Mouse (Mus musculus): Measurements from ENCODE around the gene Gstp3. TPM values are rescaled to one million over a fixed set of nuclear protein-coding genes. Genes with fewer than 3 reads are reported as not detected.
"Not testable (repeated sequence)": the region's sequence is repeated elsewhere in the genome, so short reads cannot be mapped to it uniquely, and the experiment has no call there.

Gstp3 gene
- polyA plus RNA-seq, 1 experiment from 2014 or later, result 0.49 TPM

DNA sequence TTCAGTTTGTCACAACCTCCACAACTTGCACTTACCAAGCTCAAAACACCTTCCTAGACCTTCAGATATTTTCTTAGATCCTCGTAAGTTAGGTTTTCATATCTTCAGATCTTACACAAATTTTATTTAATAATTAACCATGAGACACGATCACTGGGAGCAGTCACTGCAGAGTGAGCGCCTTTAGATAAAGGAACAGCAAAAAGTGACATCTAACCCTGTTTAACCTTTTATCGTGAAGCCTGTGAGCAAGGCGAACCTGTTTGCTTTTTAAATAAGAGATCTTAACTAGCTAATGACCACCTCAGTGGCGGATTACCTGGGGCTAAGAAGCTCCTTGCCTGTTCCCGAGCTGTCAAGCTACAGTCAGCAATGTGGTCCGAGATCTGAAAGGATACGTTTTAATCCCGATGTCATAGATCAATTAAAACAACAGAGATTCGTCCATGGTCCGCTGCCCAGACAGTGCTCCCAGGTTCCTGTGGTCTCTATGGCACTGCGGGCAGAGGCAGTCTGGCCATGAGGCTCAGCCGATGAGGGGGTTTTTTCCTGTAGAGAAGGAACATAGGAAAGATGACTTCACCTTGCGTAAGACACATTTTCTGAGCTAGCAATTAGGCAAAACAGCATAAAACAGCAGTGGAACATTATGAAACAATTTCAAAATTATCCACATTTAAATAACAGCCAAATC, 9.5 kb upstream of the Gstp3 start:
- Histone ChIP-seq H3K9me3 (ENCODE audit: low read length) (no peaks in the 10 kb centered on the region), H3K27me3 (ENCODE audit: insufficient read depth, low read length) (no peaks in the 10 kb centered on the region), H3K4me1 (ENCODE audit: insufficient read depth, low read length) (peaks cover 4% of the 10 kb centered on the region; the same call in 1 of the 2 replicates), H3K27ac (ENCODE audit: low read length) (no peak overlapping the region), H3K36me3 (ENCODE audit: insufficient read depth, low read length) (no peaks in the 10 kb centered on the region), H3K4me2 (replicated peaks; ENCODE audit: low read depth, low read length) (no peak overlapping the region), H3K4me3 (ENCODE audit: low read length) (no peak overlapping the region), H3K9ac (replicated peaks; ENCODE audit: low read length) (no peak overlapping the region)
- no peak for ATAC-seq (ENCODE audit: low FRiP score, low TSS enrichment)
- 59% methylated on average over 15 of the region's 15 CpGs for WGBS

DNA sequence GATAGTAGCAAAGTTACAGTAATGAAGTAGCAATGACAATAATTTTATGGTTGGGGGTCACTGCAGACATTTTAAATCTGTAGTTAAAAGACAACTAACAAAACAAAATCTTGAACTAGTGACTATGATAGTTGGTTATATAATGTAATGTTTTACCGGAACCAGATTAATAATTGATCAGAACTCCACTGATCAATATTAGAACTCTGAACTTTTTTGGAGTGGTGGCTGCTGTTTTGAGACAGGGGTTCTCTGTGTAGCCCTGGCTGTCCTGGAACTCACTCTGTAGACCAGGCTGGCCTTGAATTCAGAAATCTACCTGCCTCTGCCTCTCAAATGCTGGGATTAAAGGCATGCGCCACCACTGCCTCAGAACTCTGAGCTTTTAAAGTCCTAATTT, 8.9 kb upstream of the Gstp3 start:
- 87% methylated on average over 2 of the region's 2 CpGs for WGBS
- not testable (repeated sequence) for H3K4me3 ChIP-seq (ENCODE audit: low read length); H3K27ac ChIP-seq (ENCODE audit: low read length); ATAC-seq (ENCODE audit: low FRiP score, low TSS enrichment); H3K4me2 ChIP-seq (replicated peaks; ENCODE audit: low read depth, low read length); H3K36me3 ChIP-seq (ENCODE audit: insufficient read depth, low read length); H3K4me1 ChIP-seq (ENCODE audit: insufficient read depth, low read length); H3K27me3 ChIP-seq (ENCODE audit: insufficient read depth, low read length); H3K9me3 ChIP-seq (ENCODE audit: low read length); H3K9ac ChIP-seq (replicated peaks; ENCODE audit: low read length)

- Histone ChIP-seq H3K9ac (replicated peaks; ENCODE audit: low read length) (no peak overlapping the region), H3K4me1 (ENCODE audit: insufficient read depth, low read length) (0 out of 2 replicates have a peak, but pooled peaks cover 4% of the 10 kb centered on the region), H3K9me3 (ENCODE audit: low read length) (no peaks in the 10 kb centered on the region), H3K4me3 (ENCODE audit: low read length) (no peak overlapping the region), H3K36me3 (ENCODE audit: insufficient read depth, low read length) (no peaks in the 10 kb centered on the region), H3K27me3 (ENCODE audit: insufficient read depth, low read length) (no peaks in the 10 kb centered on the region), H3K27ac (ENCODE audit: low read length) (no peak overlapping the region), H3K4me2 (replicated peaks; ENCODE audit: low read depth, low read length) (no peak overlapping the region)
- ATAC-seq (ENCODE audit: low FRiP score, low TSS enrichment), result no peak
These were observed 7.5 kb upstream of the Gstp3 start for GRCm38 (mm10) chr19:4066877-4067276.

- 77% methylated on average over 6 of the region's 6 CpGs for WGBS
These were observed 6.9 kb upstream of the Gstp3 start for GRCm38 (mm10) chr19:4066280-4066679.

DNA sequence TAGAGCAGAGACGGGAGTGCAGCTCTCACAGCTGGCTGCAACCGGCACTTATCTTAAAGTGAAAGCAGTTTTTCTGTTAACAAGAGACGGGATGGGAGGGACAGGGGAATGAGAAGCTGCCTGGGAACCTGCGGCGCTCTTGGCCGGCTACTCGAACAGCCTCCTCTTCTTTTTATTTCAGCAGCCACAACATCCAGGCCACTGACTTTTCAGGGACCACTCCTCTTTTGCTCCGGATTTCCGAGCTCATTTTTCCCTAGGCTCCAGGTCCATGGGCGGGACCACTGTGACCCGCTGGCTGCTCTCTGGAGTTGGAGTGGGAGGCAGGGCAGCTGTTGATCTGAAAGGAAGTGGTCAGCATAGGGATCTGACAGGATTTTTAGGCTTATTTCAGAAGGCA, 5.1 kb upstream of the Gstp3 start:
- WGBS, result 17% methylated on average over 1 of the region's 11 CpGs
- ATAC-seq (ENCODE audit: low FRiP score, low TSS enrichment); H3K4me1 ChIP-seq (ENCODE audit: insufficient read depth, low read length); H3K36me3 ChIP-seq (ENCODE audit: insufficient read depth, low read length); H3K4me2 ChIP-seq (replicated peaks; ENCODE audit: low read depth, low read length); H3K27ac ChIP-seq (ENCODE audit: low read length); H3K27me3 ChIP-seq (ENCODE audit: insufficient read depth, low read length); H3K9me3 ChIP-seq (ENCODE audit: low read length); H3K4me3 ChIP-seq (ENCODE audit: low read length); H3K9ac ChIP-seq (replicated peaks; ENCODE audit: low read length): not testable (repeated sequence)

More at GRCm38 (mm10) chr19:4066280-4066679, 6.9 kb upstream of the Gstp3 start:
- no peak overlapping the region for H3K27ac ChIP-seq (ENCODE audit: low read length)
- H3K9me3 ChIP-seq (ENCODE audit: low read length), result no peaks in the 10 kb centered on the region
- H3K4me3 ChIP-seq (ENCODE audit: low read length), result no peak overlapping the region
- no peak overlapping the region for H3K9ac ChIP-seq (replicated peaks; ENCODE audit: low read length)
- ATAC-seq (ENCODE audit: low FRiP score, low TSS enrichment), result no peak
- no peak overlapping the region for H3K4me2 ChIP-seq (replicated peaks; ENCODE audit: low read depth, low read length)
- no peaks in the 10 kb centered on the region for H3K36me3 ChIP-seq (ENCODE audit: insufficient read depth, low read length)
- 0 out of 2 replicates have a peak, but pooled peaks cover 4% of the 10 kb centered on the region for H3K4me1 ChIP-seq (ENCODE audit: insufficient read depth, low read length)
- H3K27me3 ChIP-seq (ENCODE audit: insufficient read depth, low read length), result no peaks in the 10 kb centered on the region

DNA sequence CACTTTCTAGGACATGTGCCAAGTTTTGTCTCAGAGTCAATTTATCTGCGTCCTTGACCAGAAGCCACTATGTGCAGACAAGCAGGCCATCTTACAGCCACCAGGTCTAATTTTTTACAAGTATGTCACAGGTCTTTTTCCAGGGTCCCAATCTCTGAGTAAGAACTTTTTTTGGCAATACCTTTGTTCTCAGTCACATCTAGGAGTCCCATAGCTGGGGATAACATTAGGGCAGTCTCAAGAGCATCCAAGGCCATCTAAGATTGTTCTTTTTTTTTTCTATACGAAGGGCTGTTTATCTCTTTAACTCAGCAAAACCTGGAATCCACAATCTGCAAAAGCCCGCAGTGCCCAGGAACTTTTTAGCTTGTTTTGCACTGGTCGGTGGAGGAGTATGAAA, 4.0 kb upstream of the Gstp3 start:
- not testable (repeated sequence) for H3K4me3 ChIP-seq (ENCODE audit: low read length); H3K4me1 ChIP-seq (ENCODE audit: insufficient read depth, low read length); H3K4me2 ChIP-seq (replicated peaks; ENCODE audit: low read depth, low read length); H3K36me3 ChIP-seq (ENCODE audit: insufficient read depth, low read length); H3K27ac ChIP-seq (ENCODE audit: low read length); H3K27me3 ChIP-seq (ENCODE audit: insufficient read depth, low read length); H3K9ac ChIP-seq (replicated peaks; ENCODE audit: low read length); ATAC-seq (ENCODE audit: low FRiP score, low TSS enrichment); H3K9me3 ChIP-seq (ENCODE audit: low read length)
- 80% methylated on average over 2 of the region's 4 CpGs for WGBS

- Histone ChIP-seq H3K9ac (replicated peaks; ENCODE audit: low read length) (no peak overlapping the region), H3K4me3 (ENCODE audit: low read length) (no peak overlapping the region), H3K4me1 (ENCODE audit: insufficient read depth, low read length) (no peaks in the 10 kb centered on the region), H3K4me2 (replicated peaks; ENCODE audit: low read depth, low read length) (no peak overlapping the region), H3K27ac (ENCODE audit: low read length) (no peak overlapping the region), H3K36me3 (ENCODE audit: insufficient read depth, low read length) (no peaks in the 10 kb centered on the region), H3K9me3 (ENCODE audit: low read length) (no peaks in the 10 kb centered on the region), H3K27me3 (ENCODE audit: insufficient read depth, low read length) (no peaks in the 10 kb centered on the region)
- no peak for ATAC-seq (ENCODE audit: low FRiP score, low TSS enrichment)
- 94% methylated on average over 6 of the region's 6 CpGs for WGBS
These were observed 1.6 kb upstream of the Gstp3 start for GRCm38 (mm10) chr19:4060899-4061465.

DNA sequence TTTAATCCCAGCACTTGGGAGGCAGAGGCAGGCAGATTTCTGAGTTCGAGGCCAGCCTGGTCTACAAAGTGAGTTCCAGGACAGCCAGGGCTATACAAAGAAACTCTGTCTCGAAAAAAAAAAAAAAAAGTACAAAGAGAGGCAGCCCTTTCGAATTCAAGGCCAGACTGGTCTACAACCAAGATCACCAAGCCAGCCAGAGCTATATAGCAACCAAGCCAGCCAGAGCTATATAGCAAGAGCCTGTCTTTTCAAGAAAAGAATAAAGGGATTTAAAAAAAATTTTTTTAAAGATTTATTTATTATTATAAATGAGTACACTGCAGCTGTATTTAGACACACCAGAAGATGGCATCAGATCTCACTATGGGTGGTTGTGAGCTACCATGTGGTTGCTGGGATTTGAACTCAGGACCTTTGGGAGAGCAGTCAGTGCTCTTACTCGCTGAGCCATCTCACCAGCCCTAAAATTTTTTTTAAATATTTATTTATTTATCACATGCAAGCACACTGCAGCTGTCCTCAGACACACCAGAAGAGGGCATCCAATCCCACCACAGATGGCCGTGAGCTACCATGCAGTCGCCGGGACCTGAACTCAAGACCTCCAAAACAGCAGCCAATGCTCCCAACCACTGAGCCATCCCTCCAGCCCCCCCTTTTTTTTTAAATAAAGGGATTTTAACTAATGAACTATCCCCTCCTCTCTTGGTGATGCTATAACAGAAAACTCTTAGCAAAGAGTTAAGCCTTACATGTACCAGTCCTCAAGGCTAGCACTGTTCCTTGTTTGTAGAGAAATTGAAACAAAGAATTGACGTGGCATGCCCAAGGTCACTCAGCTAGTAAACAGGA, 902 bp upstream of the Gstp3 start:
- not testable (repeated sequence) for H3K4me2 ChIP-seq (replicated peaks; ENCODE audit: low read depth, low read length); H3K9ac ChIP-seq (replicated peaks; ENCODE audit: low read length); ATAC-seq (ENCODE audit: low FRiP score, low TSS enrichment); H3K4me3 ChIP-seq (ENCODE audit: low read length); H3K9me3 ChIP-seq (ENCODE audit: low read length); H3K27me3 ChIP-seq (ENCODE audit: insufficient read depth, low read length); H3K4me1 ChIP-seq (ENCODE audit: insufficient read depth, low read length); H3K36me3 ChIP-seq (ENCODE audit: insufficient read depth, low read length); H3K27ac ChIP-seq (ENCODE audit: low read length)
- WGBS, result 93% methylated on average over 7 of the region's 8 CpGs

GRCm38 (mm10) chr19:4058581-4058980, 788 bp downstream of the Gstp3 start:
- H3K4me3 ChIP-seq (ENCODE audit: low read length), result no peak overlapping the region
- 81% methylated on average over 5 of the region's 5 CpGs for WGBS
- H3K36me3 ChIP-seq (ENCODE audit: insufficient read depth, low read length), result no peaks in the 10 kb centered on the region
- no peaks in the 10 kb centered on the region for H3K9me3 ChIP-seq (ENCODE audit: low read length)
- no peak for ATAC-seq (ENCODE audit: low FRiP score, low TSS enrichment)
- no peak overlapping the region for H3K4me2 ChIP-seq (replicated peaks; ENCODE audit: low read depth, low read length)
- H3K9ac ChIP-seq (replicated peaks; ENCODE audit: low read length), result no peak overlapping the region
- no peaks in the 10 kb centered on the region for H3K4me1 ChIP-seq (ENCODE audit: insufficient read depth, low read length)
- no peak overlapping the region for H3K27ac ChIP-seq (ENCODE audit: low read length)
- H3K27me3 ChIP-seq (ENCODE audit: insufficient read depth, low read length), result no peaks in the 10 kb centered on the region

DNA sequence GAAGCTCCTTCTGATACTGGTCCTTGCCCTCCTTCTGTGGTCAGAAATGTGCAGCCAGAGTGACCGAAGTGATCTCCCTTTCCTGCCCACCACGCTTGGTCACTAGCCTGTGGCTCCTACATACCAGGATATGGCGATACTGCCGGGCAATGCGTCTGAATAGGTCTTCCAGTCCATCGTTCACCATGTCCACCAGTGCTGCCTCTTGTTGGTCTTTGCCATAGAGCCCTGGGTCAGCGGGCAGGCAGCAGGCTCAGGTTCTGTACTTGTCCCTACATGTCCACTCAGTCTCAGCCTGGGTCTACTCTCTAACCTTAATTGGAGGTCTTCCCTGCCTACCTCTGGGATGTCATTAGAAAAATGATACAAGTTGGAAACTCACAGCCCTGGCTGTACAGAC, 1.4 kb downstream of the Gstp3 start:
- H3K4me2 ChIP-seq (replicated peaks; ENCODE audit: low read depth, low read length), result no peak overlapping the region
- WGBS, result 96% methylated on average over 7 of the region's 7 CpGs
- no peaks in the 10 kb centered on the region for H3K27me3 ChIP-seq (ENCODE audit: insufficient read depth, low read length)
- H3K9ac ChIP-seq (replicated peaks; ENCODE audit: low read length), result no peak overlapping the region
- H3K9me3 ChIP-seq (ENCODE audit: low read length), result no peaks in the 10 kb centered on the region
- no peak overlapping the region for H3K27ac ChIP-seq (ENCODE audit: low read length)
- no peak overlapping the region for H3K4me3 ChIP-seq (ENCODE audit: low read length)
- no peaks in the 10 kb centered on the region for H3K4me1 ChIP-seq (ENCODE audit: insufficient read depth, low read length)
- no peaks in the 10 kb centered on the region for H3K36me3 ChIP-seq (ENCODE audit: insufficient read depth, low read length)
- no peak for ATAC-seq (ENCODE audit: low FRiP score, low TSS enrichment)

Measured in kidney, embryonic 16.5 days (tissue).